Mouse (Mus musculus) intestine, embryonic 14.5 days (tissue): ENCODE results near the gene Ptprd. TPM values are rescaled to one million over a fixed set of nuclear protein-coding genes. Genes with fewer than 3 reads are reported as not detected.

Experiments used
- ATAC-seq: fragments of 200-750 bp; cut with Nextera tagmentation; replicated peaks from 2 replicates; pipeline ENCODE4 v1.8.0; 2017; ENCODE audit warnings: low read depth, moderate number of reproducible peaks, moderate TSS enrichment, moderate library complexity; ENCODE audit not compliant: low FRiP score, low TSS enrichment
- DNase-seq: peaks from one replicate; pipeline ENCODE4 v3.0.0-alpha.2; 2018; ENCODE audit warnings: low spot score
- H3K27ac ChIP-seq: fragments of 300-500 bp; sonication (generic); 2 replicates; pipeline ENCODE4 v1.5.1; 2014; ENCODE audit warnings: low read depth, mild to moderate bottlenecking, control low read depth
- H3K27me3 ChIP-seq: fragments of 300-500 bp; sonication (generic); replicated peaks from 2 replicates; pipeline ENCODE4 v1.6.1; 2014; ENCODE audit warnings: low read length, control low read depth; ENCODE audit not compliant: control insufficient read depth, insufficient read depth
- H3K36me3 ChIP-seq: fragments of 300-500 bp; sonication (generic); 2 replicates; pipeline ENCODE4 v1.6.1; 2014; ENCODE audit warnings: low read length, control low read depth; ENCODE audit not compliant: control insufficient read depth, insufficient read depth
- H3K4me1 ChIP-seq: fragments of 300-500 bp; sonication (generic); replicated peaks from 2 replicates; pipeline ENCODE4 v1.6.1; 2014; ENCODE audit warnings: low read length, control low read depth, mixed read lengths; ENCODE audit not compliant: control insufficient read depth, insufficient read depth
- H3K4me2 ChIP-seq: fragments of 300-500 bp; sonication (generic); 2 replicates; pipeline ENCODE4 v1.6.1; 2014; ENCODE audit warnings: low read length
- H3K4me3 ChIP-seq: fragments of 300-500 bp; sonication (generic); 2 replicates; pipeline ENCODE4 v1.5.1; 2014; ENCODE audit warnings: low read depth, low read length, control low read depth, mixed read lengths
- H3K9ac ChIP-seq: fragments of 300-500 bp; sonication (generic); 2 replicates; pipeline ENCODE4 v1.6.1; 2014; ENCODE audit warnings: mild to moderate bottlenecking, low read length
- H3K9me3 ChIP-seq: fragments of 300-500 bp; sonication (generic); 2 replicates; pipeline ENCODE4 v1.6.1; 2016; ENCODE audit warnings: low read length, control low read depth; ENCODE audit not compliant: control insufficient read depth
- WGBS: fragments of 180-500 bp; shearing (Covaris S2); extraction: QIAGEN DNeasy Blood & Tissue Kit; methylation state at CpG from one replicate; pipeline ENCODE4 v1.1.7; 2014; 5-methylcytosine and 5-hydroxymethylcytosine counted together
- polyA plus RNA-seq: library from polyadenylated mRNA; unstranded; fragments of >200 nt; fragmentation: Nextera tagmentation; extraction: Ambion mirVana; gene quantifications from 2 replicates; pipeline ENCODE4 v1.2.1, GENCODE M21; 2014

The Ptprd gene
- polyA plus RNA-seq, 1 experiment from 2014 or later, result 19.4 TPM

DNA sequence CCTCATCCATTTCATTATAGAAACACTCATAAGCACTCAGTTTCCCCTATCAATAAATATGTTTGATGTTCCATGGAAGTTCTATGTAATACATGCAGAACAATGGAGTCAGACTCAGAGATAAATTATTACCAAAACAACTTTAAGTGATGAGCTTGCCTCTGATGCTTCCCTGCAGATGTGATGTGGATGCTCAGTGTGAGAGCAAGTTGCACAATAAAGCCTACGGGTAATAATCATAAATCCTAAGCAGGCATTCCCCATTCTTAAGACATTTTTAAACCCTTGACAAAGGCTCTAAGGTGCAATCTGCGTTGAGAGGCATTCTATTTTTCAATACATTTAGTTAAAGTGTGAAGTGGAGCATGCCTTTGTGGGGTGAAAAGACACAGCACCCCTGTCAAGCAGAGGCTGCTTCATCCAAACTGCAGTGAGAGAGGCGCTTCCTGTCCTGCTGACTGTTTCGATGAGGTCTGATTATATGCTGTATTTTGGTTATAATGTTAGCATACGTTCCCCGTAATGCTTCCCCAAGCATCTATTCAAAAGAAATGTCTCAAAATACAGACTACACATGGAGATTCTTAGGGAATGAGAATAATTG, 969.8 kb downstream of the Ptprd start:
- Histone ChIP-seq H3K9ac (no peak overlapping the region), H3K4me1 (no peaks in the 10 kb centered on the region), H3K27me3 (no peaks in the 10 kb centered on the region), H3K4me3 (no peak overlapping the region), H3K9me3 (no peaks in the 10 kb centered on the region), H3K27ac (no peak overlapping the region), H3K4me2 (no peak overlapping the region), H3K36me3 (no peaks in the 10 kb centered on the region)
- WGBS, result 54% methylated on average over 6 of the region's 6 CpGs
- ATAC-seq (no peak), DNase-seq (no peak)

DNA sequence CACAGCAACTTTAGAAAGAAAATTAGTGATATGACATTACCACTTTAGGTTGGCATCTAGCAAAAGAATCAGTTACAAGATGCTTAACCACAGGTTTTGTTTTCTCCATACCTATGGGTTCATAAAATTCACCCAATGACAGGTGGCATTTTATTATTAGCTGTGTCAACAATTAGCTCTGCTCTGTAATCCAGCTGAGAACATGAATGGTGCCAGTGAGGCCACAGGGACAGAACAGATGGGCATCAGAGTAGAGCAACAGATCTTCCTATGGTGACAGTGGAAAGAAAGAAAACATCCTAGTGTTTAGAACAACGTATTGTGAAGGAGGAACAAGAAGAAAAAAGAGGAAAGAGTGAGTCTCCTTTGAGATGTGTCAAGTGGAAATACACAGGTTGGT, 973.6 kb downstream of the Ptprd start:
- no peak overlapping the region for H3K27ac ChIP-seq
- H3K4me1 ChIP-seq, result no peaks in the 10 kb centered on the region
- H3K27me3 ChIP-seq, result no peaks in the 10 kb centered on the region
- ATAC-seq, result no peak
- DNase-seq, result no peak
- no peak overlapping the region for H3K4me3 ChIP-seq
- no peak overlapping the region for H3K4me2 ChIP-seq
- 85% methylated on average over 1 of the region's 1 CpGs for WGBS
- no peaks in the 10 kb centered on the region for H3K9me3 ChIP-seq
- H3K9ac ChIP-seq, result no peak overlapping the region
- no peaks in the 10 kb centered on the region for H3K36me3 ChIP-seq

DNA sequence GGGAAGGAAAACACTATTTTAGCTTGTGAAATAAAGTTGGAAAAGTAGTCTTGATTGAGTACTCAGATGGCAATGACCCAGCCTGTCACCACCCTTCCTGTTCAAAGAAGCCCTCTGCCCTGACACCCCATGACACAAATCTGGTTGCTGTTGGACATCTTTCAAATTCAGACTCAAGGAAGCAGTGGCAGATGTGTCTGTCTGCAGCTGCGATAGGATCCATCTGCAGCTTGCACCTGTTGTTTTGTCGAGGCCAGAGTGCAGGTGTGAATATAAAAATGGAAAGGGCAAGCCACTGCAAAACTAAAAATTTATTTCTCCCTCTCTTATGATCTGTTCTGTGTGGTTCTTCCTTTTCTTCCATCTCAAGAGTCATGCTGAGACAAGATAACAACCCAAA, 978.5 kb downstream of the Ptprd start:
- H3K4me1 ChIP-seq, result no peaks in the 10 kb centered on the region
- H3K9ac ChIP-seq, result no peak overlapping the region
- no peak overlapping the region for H3K27ac ChIP-seq
- H3K36me3 ChIP-seq, result no peaks in the 10 kb centered on the region
- no peak for ATAC-seq
- no peaks in the 10 kb centered on the region for H3K9me3 ChIP-seq
- no peak overlapping the region for H3K4me2 ChIP-seq
- no peak overlapping the region for H3K4me3 ChIP-seq
- H3K27me3 ChIP-seq, result no peaks in the 10 kb centered on the region
- WGBS, result 72% methylated on average over 2 of the region's 2 CpGs
- DNase-seq, result no peak

DNA sequence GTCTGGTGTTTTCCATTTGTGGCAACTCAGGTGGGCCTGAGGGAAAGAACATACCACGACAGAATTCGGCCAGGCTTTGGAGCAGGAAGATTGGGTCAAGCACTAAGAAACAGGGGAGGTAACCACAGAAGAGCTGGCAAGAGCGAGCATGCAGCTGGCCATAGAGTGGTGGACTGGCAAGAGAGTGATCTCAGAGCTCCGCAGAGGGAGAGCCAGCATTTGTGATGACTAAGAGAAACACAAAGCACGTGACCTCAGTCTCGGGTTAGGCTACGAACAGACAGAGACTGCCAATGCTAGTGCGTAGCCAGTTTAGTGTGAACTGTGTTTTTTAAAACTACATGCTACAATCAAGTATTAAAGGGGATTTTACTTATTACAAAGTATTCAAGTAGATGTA, 1042.9 kb downstream of the Ptprd start:
- ATAC-seq, result no peak
- 85% methylated on average over 8 of the region's 8 CpGs for WGBS

DNA sequence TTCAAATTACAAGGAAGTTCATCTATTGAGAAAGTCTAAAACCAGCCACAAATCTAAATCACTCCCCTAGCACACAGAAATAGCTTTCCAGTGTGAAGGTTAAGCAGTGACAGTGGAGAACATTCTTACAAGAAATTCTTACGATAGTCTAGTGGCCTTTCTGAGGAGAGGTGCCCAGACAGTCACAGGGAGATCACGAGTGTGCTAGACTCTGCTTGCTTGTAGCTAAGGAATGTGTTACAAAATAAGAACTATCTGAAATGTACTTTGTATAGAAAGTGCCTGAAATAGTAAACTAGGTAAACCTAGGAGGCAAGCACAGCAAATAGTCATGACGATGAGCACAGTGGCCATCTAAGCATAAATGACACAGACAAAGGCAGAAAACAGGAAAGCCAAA, 1054.2 kb downstream of the Ptprd start:
- Histone ChIP-seq H3K9me3 (no peaks in the 10 kb centered on the region), H3K4me3 (no peak overlapping the region), H3K27me3 (no peaks in the 10 kb centered on the region), H3K4me2 (no peak overlapping the region), H3K9ac (no peak overlapping the region), H3K27ac (no peak overlapping the region), H3K4me1 (no peaks in the 10 kb centered on the region), H3K36me3 (no peaks in the 10 kb centered on the region)
- WGBS, result 87% methylated on average over 3 of the region's 3 CpGs
- DNase-seq (no peak), ATAC-seq (no peak)

More for the DNA sequence above, 1042.9 kb downstream of the Ptprd start:
- DNase-seq, result no peak
- H3K4me2 ChIP-seq, result no peak overlapping the region
- no peaks in the 10 kb centered on the region for H3K36me3 ChIP-seq
- no peaks in the 10 kb centered on the region for H3K4me1 ChIP-seq
- H3K27me3 ChIP-seq, result no peaks in the 10 kb centered on the region
- H3K27ac ChIP-seq, result no peak overlapping the region
- no peaks in the 10 kb centered on the region for H3K9me3 ChIP-seq
- H3K4me3 ChIP-seq, result no peak overlapping the region
- H3K9ac ChIP-seq, result no peak overlapping the region

DNA sequence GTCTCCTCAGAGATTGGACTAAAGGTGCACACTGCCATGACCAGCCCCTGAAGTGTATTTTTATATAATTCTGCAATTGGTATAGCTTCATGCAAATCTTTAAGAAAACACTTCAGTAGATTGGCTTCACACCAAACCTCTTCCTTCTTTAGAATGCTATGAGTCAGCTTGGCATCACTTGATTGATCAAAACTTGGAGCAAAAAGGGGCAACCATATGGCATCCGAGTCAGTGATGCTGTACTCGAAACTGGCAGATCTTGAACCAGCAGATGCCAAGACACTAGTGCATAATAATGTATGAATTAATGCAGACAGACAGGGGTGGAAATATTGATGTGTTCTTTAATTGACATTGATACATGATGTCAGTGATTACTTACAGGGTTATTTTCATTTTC, 1056.2 kb downstream of the Ptprd start:
- ATAC-seq, result no peak
- 88% methylated on average over 2 of the region's 2 CpGs for WGBS
- no peaks in the 10 kb centered on the region for H3K9me3 ChIP-seq
- no peak for DNase-seq
- no peak overlapping the region for H3K4me2 ChIP-seq
- no peaks in the 10 kb centered on the region for H3K27me3 ChIP-seq
- H3K27ac ChIP-seq, result no peak overlapping the region
- no peaks in the 10 kb centered on the region for H3K4me1 ChIP-seq
- H3K9ac ChIP-seq, result no peak overlapping the region
- no peak overlapping the region for H3K4me3 ChIP-seq
- no peaks in the 10 kb centered on the region for H3K36me3 ChIP-seq

DNA sequence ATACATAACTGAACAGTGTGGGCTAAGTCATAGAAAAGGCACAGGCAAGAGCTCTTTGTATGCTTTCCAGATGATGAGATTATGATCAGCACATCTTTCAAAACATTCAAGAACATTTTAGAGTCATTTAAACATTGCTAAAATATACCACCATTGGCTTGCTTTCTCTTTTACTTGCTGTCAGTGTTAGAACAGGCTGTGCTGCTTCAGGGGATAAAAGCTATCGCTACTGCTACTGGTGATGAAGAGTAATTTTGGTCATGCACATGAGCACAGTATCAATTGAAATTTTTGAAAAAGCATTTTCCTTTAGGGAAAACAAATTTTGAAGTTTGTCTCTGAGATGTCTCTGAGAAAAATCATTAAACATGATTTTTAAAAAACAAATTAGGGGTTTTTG, 1056.7 kb downstream of the Ptprd start:
- H3K4me2 ChIP-seq, result no peak overlapping the region
- DNase-seq, result no peak
- no peak overlapping the region for H3K27ac ChIP-seq
- no peaks in the 10 kb centered on the region for H3K36me3 ChIP-seq
- no peak for ATAC-seq
- H3K9me3 ChIP-seq, result no peaks in the 10 kb centered on the region
- no peak overlapping the region for H3K4me3 ChIP-seq
- no peak overlapping the region for H3K9ac ChIP-seq
- WGBS, result 83% methylated on average over 1 of the region's 1 CpGs
- H3K27me3 ChIP-seq, result no peaks in the 10 kb centered on the region
- no peaks in the 10 kb centered on the region for H3K4me1 ChIP-seq

DNA sequence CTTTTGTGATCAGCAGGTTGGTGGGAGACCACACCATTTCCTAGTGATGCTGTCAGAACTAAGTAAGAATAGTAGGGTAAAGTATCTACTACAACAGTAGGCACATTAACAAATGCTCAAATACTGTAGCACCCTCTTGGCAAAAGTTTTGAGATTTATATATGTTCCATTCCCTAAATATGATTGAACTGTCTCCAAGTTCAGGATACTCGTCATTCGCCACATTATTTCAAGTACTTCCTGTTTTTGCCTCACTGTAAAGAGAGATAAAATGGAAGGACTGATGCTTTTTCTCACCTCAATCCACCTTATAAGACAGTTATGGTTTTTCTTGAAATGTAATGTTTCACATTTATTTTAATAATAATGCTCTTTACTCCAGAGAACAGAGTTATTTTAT, 1086.9 kb downstream of the Ptprd start:
- no peak overlapping the region for H3K4me3 ChIP-seq
- no peak overlapping the region for H3K9ac ChIP-seq
- no peaks in the 10 kb centered on the region for H3K27me3 ChIP-seq
- DNase-seq (no peak), ATAC-seq (no peak)
- H3K4me1 ChIP-seq, result no peaks in the 10 kb centered on the region
- H3K9me3 ChIP-seq, result no peaks in the 10 kb centered on the region
- WGBS, result 79% methylated on average over 2 of the region's 2 CpGs
- no peak overlapping the region for H3K4me2 ChIP-seq
- H3K36me3 ChIP-seq, result no peaks in the 10 kb centered on the region
- no peak overlapping the region for H3K27ac ChIP-seq

DNA sequence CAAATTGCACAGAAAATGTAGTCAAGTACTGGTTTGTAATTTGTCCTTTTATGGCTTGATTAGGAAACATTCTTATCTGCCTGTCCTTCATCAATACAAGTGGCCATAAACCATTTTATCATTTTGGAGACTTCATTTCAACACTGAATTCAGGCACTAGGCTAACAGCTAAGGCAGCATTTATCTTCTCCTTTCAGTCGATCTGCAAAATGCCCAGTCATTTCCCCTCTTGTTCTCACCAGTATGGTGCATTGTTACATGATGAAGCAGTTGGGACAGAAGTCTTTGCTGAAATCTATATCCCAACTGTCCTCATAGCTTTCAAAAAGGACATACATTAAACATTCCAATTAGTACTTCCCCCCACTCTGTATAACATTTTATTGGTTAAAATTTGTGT, 1100.9 kb downstream of the Ptprd start:
- DNase-seq (no peak), ATAC-seq (no peak)
- Histone ChIP-seq H3K9me3 (no peaks in the 10 kb centered on the region), H3K36me3 (no peaks in the 10 kb centered on the region), H3K4me3 (no peak overlapping the region), H3K27me3 (no peaks in the 10 kb centered on the region), H3K4me2 (no peak overlapping the region), H3K9ac (no peak overlapping the region), H3K4me1 (no peaks in the 10 kb centered on the region), H3K27ac (no peak overlapping the region)
- 54% methylated on average over 1 of the region's 1 CpGs for WGBS
